Mouse (Mus musculus): Measurements from ENCODE around the gene Evx1. TPM values are rescaled to one million over a fixed set of nuclear protein-coding genes. Genes with fewer than 3 reads are reported as not detected.
"Not testable (repeated sequence)": the region's sequence is repeated elsewhere in the genome, so short reads cannot be mapped to it uniquely, and the experiment has no call there.

Evx1 gene
- polyA plus RNA-seq, 1 experiment from 2014 or later: not detected

DNA sequence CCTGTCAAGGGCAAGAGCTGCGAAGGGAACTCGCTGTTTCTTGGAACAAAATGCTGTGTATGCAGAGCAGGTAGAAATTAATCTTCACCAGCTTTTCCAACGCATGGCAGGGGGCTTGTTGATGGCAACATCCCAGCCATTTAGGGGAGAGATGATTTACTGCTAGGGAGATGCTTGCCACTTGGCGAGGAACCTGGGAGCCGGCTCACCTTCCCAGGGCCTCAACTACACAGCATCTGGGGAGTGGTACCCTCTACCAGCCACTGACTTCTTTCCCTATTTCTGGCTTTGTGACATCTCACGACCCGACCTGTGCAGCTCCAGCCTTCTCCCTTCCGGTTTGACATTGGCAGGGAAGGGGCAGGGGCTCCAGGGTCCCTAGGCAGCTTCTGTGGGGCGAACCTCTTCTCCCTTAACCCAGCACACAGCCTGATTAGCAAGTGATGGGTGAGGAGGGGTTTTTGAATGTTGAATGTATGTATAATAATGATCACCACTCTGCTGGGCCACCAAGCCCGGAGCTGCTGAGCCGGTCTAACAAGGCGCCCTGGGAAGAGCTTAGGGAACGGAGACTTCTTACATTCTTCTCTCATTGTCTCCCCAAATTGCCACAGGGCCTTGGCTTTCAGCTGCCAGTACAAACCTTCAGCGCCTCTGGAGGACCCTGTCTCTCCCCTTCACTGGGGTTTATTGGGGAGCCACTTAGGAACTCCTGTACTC is 4.3 kb downstream of the Evx1 start:
- 3% methylated on average over 14 of the region's 14 CpGs for WGBS
- no peak overlapping the region for H3K4me3 ChIP-seq (replicated peaks; ENCODE audit: low read length)
- no peak overlapping the region for H3K4me2 ChIP-seq (ENCODE audit: low read length)
- H3K4me1 ChIP-seq (replicated peaks; ENCODE audit: control insufficient read depth, insufficient read depth, low read length): peaks cover 12% of the 10 kb centered on the region
- no peaks in the 10 kb centered on the region for H3K36me3 ChIP-seq (ENCODE audit: control insufficient read depth, insufficient read depth)
- no peak overlapping the region for H3K9ac ChIP-seq (replicated peaks; ENCODE audit: low read depth, low read length)
- ATAC-seq: no peak
- no peak overlapping the region for H3K27ac ChIP-seq (ENCODE audit: low read length)
- H3K27me3 ChIP-seq (replicated peaks; ENCODE audit: control insufficient read depth, insufficient read depth, low read length): peaks cover 69% of the 10 kb centered on the region
- H3K9me3 ChIP-seq (ENCODE audit: control insufficient read depth, low read length): no peaks in the 10 kb centered on the region

DNA sequence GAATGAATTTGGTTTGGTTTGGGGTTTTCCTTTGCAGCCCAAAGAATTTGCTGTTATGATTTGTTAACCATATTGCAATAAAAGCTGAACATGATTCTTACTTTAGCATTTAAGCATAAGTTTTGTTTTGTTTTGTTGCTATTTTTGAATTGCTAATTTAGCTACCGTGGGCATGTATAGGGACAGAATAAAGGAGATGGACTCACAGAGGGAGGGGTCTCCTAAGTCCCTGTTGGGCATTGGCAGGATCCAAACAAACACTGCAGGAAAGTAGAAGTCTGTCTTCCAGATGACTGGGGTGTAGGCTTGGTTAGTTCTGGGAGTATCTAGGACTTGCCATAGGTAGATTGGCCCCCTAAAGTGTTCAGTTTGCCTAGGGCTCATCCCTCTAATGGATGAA is 5.0 kb downstream of the Evx1 start:
- 2% methylated on average over 1 of the region's 1 CpGs for WGBS
- H3K9me3 ChIP-seq (ENCODE audit: control insufficient read depth, low read length): no peaks in the 10 kb centered on the region
- no peak overlapping the region for H3K4me3 ChIP-seq (replicated peaks; ENCODE audit: low read length)
- peaks cover 12% of the 10 kb centered on the region for H3K4me1 ChIP-seq (replicated peaks; ENCODE audit: control insufficient read depth, insufficient read depth, low read length)
- no peaks in the 10 kb centered on the region for H3K36me3 ChIP-seq (ENCODE audit: control insufficient read depth, insufficient read depth)
- no peak overlapping the region for H3K9ac ChIP-seq (replicated peaks; ENCODE audit: low read depth, low read length)
- no peak overlapping the region for H3K4me2 ChIP-seq (ENCODE audit: low read length)
- no peak overlapping the region for H3K27ac ChIP-seq (ENCODE audit: low read length)
- H3K27me3 ChIP-seq (replicated peaks; ENCODE audit: control insufficient read depth, insufficient read depth, low read length): peaks cover 76% of the 10 kb centered on the region
- no peak for ATAC-seq

DNA sequence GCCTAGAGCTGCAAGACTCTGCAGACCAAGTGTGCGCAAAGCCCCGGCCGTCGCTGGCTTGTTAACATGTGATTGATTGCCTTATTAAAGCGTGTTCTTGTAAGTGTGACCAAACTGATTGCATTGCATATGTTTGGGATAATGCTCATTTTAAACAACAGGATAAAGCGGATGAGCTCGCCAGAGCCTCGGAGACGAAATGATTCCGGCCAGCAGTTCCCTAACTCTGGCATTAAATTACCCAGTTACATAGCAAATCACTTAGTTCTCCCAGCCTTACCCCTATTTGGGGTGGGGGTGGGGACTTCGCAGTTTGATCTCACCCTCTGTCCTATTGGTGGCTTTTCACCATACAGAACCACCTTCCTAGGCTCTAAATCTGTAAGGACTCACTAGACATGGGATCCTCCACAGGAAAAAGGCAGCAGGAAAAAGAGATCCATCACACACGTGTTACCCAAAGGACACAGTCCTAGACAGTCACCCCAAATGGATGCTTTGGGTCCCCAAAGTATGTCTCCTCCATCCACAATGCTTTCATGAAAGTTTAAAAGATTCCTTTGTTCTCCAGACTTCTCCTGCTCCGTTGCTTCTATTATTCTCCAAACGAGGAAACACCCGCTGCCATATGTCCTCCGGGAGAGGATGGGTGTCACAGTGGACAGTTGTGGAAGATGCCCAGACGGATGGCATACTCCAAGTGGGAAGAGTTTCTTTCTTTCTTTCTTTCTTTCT is 6.8 kb downstream of the Evx1 start:
- Histone ChIP-seq H3K4me1 (replicated peaks; ENCODE audit: control insufficient read depth, insufficient read depth, low read length) (peaks cover 7% of the 10 kb centered on the region), H3K27me3 (replicated peaks; ENCODE audit: control insufficient read depth, insufficient read depth, low read length) (peaks cover 86% of the 10 kb centered on the region), H3K27ac (ENCODE audit: low read length) (no peak overlapping the region), H3K4me2 (ENCODE audit: low read length) (no peak overlapping the region), H3K4me3 (replicated peaks; ENCODE audit: low read length) (no peak overlapping the region), H3K9me3 (ENCODE audit: control insufficient read depth, low read length) (no peaks in the 10 kb centered on the region), H3K9ac (replicated peaks; ENCODE audit: low read depth, low read length) (no peak overlapping the region), H3K36me3 (ENCODE audit: control insufficient read depth, insufficient read depth) (no peaks in the 10 kb centered on the region)
- under 1% methylated on average over 17 of the region's 17 CpGs for WGBS
- ATAC-seq: no peak

- Histone ChIP-seq H3K27ac (ENCODE audit: low read length) (no peak overlapping the region), H3K4me3 (replicated peaks; ENCODE audit: low read length) (no peak overlapping the region), H3K4me1 (replicated peaks; ENCODE audit: control insufficient read depth, insufficient read depth, low read length) (peaks cover 7% of the 10 kb centered on the region), H3K4me2 (ENCODE audit: low read length) (no peak overlapping the region), H3K9me3 (ENCODE audit: control insufficient read depth, low read length) (no peaks in the 10 kb centered on the region; the same call in 1 of the 2 replicates), H3K9ac (replicated peaks; ENCODE audit: low read depth, low read length) (no peak overlapping the region), H3K36me3 (ENCODE audit: control insufficient read depth, insufficient read depth) (no peaks in the 10 kb centered on the region), H3K27me3 (replicated peaks; ENCODE audit: control insufficient read depth, insufficient read depth, low read length) (peaks cover 84% of the 10 kb centered on the region)
- 4% methylated on average over 12 of the region's 12 CpGs for WGBS
- no peak for ATAC-seq
Measured at GRCm38 (mm10) chr6:52320966-52321825, 7.9 kb downstream of the Evx1 start.

DNA sequence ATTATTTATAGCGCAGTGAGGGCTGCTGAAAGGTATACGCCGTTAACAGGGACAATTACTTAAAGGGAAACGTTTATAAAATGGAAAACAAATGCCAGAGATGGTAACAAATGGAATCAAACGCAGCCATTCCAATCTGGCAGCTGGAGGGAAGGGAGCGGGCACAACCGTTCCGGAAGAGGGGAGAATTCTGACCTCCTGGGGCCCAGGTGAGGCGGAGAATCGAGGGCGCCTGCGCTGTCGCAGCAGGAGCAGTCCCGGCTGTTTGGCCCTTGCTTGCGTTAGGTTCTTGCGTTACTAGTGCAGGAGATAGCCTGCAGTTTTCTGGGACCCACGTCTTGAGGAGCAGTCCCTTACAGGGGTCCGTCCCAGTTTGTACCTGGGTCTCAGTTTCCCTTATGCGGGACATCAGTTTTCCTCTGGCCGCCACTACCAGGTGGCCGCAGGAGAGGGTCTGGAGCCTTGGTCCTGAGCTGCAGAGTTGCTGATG is 8.6 kb downstream of the Evx1 start:
- Histone ChIP-seq H3K9me3 (ENCODE audit: control insufficient read depth, low read length) (no peaks in the 10 kb centered on the region; the same call in 1 of the 2 replicates), H3K4me1 (replicated peaks; ENCODE audit: control insufficient read depth, insufficient read depth, low read length) (peaks cover under 1% of the 10 kb centered on the region; the same call in 1 of the 2 replicates), H3K36me3 (ENCODE audit: control insufficient read depth, insufficient read depth) (no peaks in the 10 kb centered on the region), H3K4me3 (replicated peaks; ENCODE audit: low read length) (no peak overlapping the region), H3K27ac (ENCODE audit: low read length) (no peak overlapping the region), H3K4me2 (ENCODE audit: low read length) (no peak overlapping the region), H3K27me3 (replicated peaks; ENCODE audit: control insufficient read depth, insufficient read depth, low read length) (peaks cover 85% of the 10 kb centered on the region), H3K9ac (replicated peaks; ENCODE audit: low read depth, low read length) (no peak overlapping the region)
- no peak for ATAC-seq
- 2% methylated on average over 21 of the region's 21 CpGs for WGBS

DNA sequence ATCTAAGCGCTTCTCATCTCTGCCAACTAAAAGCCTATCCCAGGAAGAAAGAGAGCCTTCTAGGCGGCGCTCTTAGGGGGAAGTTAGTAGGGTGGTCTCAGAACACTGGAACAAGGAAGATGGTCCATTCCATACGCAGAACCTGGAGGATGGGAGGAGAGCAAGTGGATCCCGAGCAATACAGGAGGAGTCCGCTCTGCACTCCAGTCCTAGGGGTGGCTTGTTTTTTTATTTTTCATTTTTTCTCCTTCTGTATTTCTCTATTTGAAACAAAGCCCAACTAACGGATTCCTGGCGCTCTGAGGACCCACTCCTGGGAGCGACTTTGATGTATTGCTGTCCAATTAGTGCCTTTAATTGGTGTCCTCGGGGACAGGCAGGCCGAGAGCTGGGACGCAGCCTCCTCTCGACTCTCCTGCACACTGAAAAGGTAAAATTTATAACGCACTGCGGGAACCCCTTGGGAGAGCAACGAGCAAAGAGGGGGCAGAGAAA is 9.5 kb downstream of the Evx1 start:
- H3K9ac ChIP-seq (replicated peaks; ENCODE audit: low read depth, low read length): no peak overlapping the region
- H3K27me3 ChIP-seq (replicated peaks; ENCODE audit: control insufficient read depth, insufficient read depth, low read length): peaks cover 76% of the 10 kb centered on the region
- no peaks in the 10 kb centered on the region; the same call in 1 of the 2 replicates for H3K9me3 ChIP-seq (ENCODE audit: control insufficient read depth, low read length)
- no peak overlapping the region for H3K4me3 ChIP-seq (replicated peaks; ENCODE audit: low read length)
- H3K36me3 ChIP-seq (ENCODE audit: control insufficient read depth, insufficient read depth): no peaks in the 10 kb centered on the region
- no peak overlapping the region for H3K4me2 ChIP-seq (ENCODE audit: low read length)
- no peak overlapping the region for H3K27ac ChIP-seq (ENCODE audit: low read length)
- H3K4me1 ChIP-seq (replicated peaks; ENCODE audit: control insufficient read depth, insufficient read depth, low read length): no peaks in the 10 kb centered on the region
- ATAC-seq: no peak
- 0% methylated on average over 16 of the region's 16 CpGs for WGBS

DNA sequence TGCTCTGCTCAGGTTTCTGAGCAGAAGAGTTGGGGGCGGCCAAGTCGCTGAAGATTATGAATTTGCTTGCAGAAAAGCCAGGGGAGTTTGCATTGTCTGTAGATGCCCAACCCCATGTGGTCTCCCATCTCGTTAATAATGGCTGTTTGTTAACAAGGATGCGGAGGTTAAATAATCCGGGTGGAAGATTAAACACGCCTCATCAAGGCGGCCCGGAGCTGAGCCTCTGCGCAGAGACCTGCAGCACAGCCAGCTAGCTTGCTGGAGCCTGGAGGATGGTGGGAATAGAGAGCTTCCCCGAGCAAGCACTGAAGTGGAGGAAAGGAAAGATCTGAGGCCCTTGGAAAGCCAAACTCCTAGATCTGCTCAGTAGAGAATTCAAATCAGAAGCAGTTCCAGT is 10.0 kb downstream of the Evx1 start:
- WGBS: 1% methylated on average over 10 of the region's 10 CpGs
- Histone ChIP-seq H3K4me2 (ENCODE audit: low read length) (no peak overlapping the region), H3K9ac (replicated peaks; ENCODE audit: low read depth, low read length) (no peak overlapping the region), H3K36me3 (ENCODE audit: control insufficient read depth, insufficient read depth) (no peaks in the 10 kb centered on the region), H3K4me3 (replicated peaks; ENCODE audit: low read length) (no peak overlapping the region), H3K9me3 (ENCODE audit: control insufficient read depth, low read length) (no peaks in the 10 kb centered on the region; the same call in 1 of the 2 replicates), H3K4me1 (replicated peaks; ENCODE audit: control insufficient read depth, insufficient read depth, low read length) (no peaks in the 10 kb centered on the region), H3K27me3 (replicated peaks; ENCODE audit: control insufficient read depth, insufficient read depth, low read length) (peaks cover 72% of the 10 kb centered on the region), H3K27ac (ENCODE audit: low read length) (no peak overlapping the region)
- ATAC-seq: no peak

DNA sequence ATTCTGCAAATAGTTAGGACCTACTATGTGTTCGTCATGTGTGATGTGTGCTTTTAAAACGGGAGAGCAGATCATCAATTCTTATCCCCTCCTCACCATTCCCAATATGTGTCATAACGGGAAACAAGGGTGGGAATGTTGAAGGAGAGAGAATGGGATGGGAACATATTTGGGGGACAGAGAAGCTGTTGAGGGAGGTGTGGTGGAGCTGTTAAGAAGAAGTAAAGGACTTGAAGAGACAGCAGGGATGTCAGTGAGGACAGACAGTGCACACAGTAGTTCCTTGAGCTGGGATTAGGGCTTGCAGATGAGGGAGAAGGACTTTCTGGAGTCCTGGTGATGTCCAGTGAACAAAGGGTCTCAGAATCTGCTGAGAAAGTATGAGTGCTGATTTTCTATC is 10.8 kb downstream of the Evx1 start:
- no peaks in the 10 kb centered on the region for H3K36me3 ChIP-seq (ENCODE audit: control insufficient read depth, insufficient read depth)
- WGBS: 40% methylated on average over 3 of the region's 3 CpGs
- no peak overlapping the region for H3K4me3 ChIP-seq (replicated peaks; ENCODE audit: low read length)
- ATAC-seq: no peak
- H3K4me1 ChIP-seq (replicated peaks; ENCODE audit: control insufficient read depth, insufficient read depth, low read length): no peaks in the 10 kb centered on the region
- peaks cover 64% of the 10 kb centered on the region for H3K27me3 ChIP-seq (replicated peaks; ENCODE audit: control insufficient read depth, insufficient read depth, low read length)
- H3K4me2 ChIP-seq (ENCODE audit: low read length): no peak overlapping the region
- H3K9ac ChIP-seq (replicated peaks; ENCODE audit: low read depth, low read length): no peak overlapping the region
- H3K27ac ChIP-seq (ENCODE audit: low read length): no peak overlapping the region
- H3K9me3 ChIP-seq (ENCODE audit: control insufficient read depth, low read length): no peaks in the 10 kb centered on the region; the same call in 1 of the 2 replicates

GRCm38 (mm10) chr6:52346816-52347215 is 33.5 kb downstream of the Evx1 start:
- WGBS: 95% methylated on average over 16 of the region's 16 CpGs
- not testable (repeated sequence) for H3K36me3 ChIP-seq (ENCODE audit: control insufficient read depth, insufficient read depth); H3K27ac ChIP-seq (ENCODE audit: low read length); H3K9me3 ChIP-seq (ENCODE audit: control insufficient read depth, low read length); H3K4me3 ChIP-seq (replicated peaks; ENCODE audit: low read length); H3K27me3 ChIP-seq (replicated peaks; ENCODE audit: control insufficient read depth, insufficient read depth, low read length); H3K9ac ChIP-seq (replicated peaks; ENCODE audit: low read depth, low read length); H3K4me1 ChIP-seq (replicated peaks; ENCODE audit: control insufficient read depth, insufficient read depth, low read length); H3K4me2 ChIP-seq (ENCODE audit: low read length); ATAC-seq
